Mouse (Mus musculus) ovary, postnatal 36 days (tissue): ENCODE measurements at regions not wholly inside any gene's neighbourhood (a gene's known extent, or its start where the extent isn't known, plus 50 kb on each side); places are given as distances from the start of the nearest gene placed in this dataset.

Experiments
- DNase-seq: peaks from one replicate; pipeline ENCODE4 v3.0.0; 2022; ENCODE audit warnings: low spot score, mixed read lengths

GRCm38 (mm10) chr14:79929451-79929850 is 54.4 kb upstream of the Olfm4 start:
- DNase-seq, result no peak

GRCm38 (mm10) chr14:79927161-79927560 is 56.7 kb upstream of the Olfm4 start:
- DNase-seq, result no peak

GRCm38 (mm10) chr14:79916960-79917848 is 66.7 kb upstream of the Olfm4 start:
- no peak for DNase-seq

- no peak for DNase-seq
Observed at GRCm38 (mm10) chr14:79914966-79915365, 68.9 kb upstream of the Olfm4 start.

- DNase-seq, result no peak
Observed at GRCm38 (mm10) chr14:79913315-79913714, 70.6 kb upstream of the Olfm4 start.

- peak; percentile 38 for DNase-seq
Observed at GRCm38 (mm10) chr14:79912610-79913009, 71.3 kb upstream of the Olfm4 start.

- no peak for DNase-seq
Observed at GRCm38 (mm10) chr14:79907761-79908160, 76.1 kb upstream of the Olfm4 start.

GRCm38 (mm10) chr14:79905574-79905973 is 78.3 kb upstream of the Olfm4 start:
- DNase-seq, result no peak

GRCm38 (mm10) chr14:79902355-79902754 is 81.5 kb upstream of the Olfm4 start:
- no peak for DNase-seq

GRCm38 (mm10) chr14:79898240-79898639 is 85.6 kb upstream of the Olfm4 start:
- no peak for DNase-seq

- no peak for DNase-seq
Observed at GRCm38 (mm10) chr14:79893241-79893640, 90.6 kb upstream of the Olfm4 start.

GRCm38 (mm10) chr14:79890682-79891081 is 93.2 kb upstream of the Olfm4 start:
- no peak for DNase-seq

GRCm38 (mm10) chr14:79890280-79890679 is 93.6 kb upstream of the Olfm4 start:
- DNase-seq, result no peak

- no peak for DNase-seq
Observed at GRCm38 (mm10) chr14:79883487-79883886, 100.4 kb upstream of the Olfm4 start.

- no peak for DNase-seq
Observed at GRCm38 (mm10) chr14:79881726-79882125, 102.2 kb upstream of the Olfm4 start.

GRCm38 (mm10) chr14:79880065-79880755 is 103.7 kb upstream of the Olfm4 start:
- DNase-seq, result no peak

GRCm38 (mm10) chr14:79879333-79880035 is 104.4 kb upstream of the Olfm4 start:
- no peak for DNase-seq

GRCm38 (mm10) chr14:79878285-79879019 is 105.4 kb upstream of the Olfm4 start:
- DNase-seq, result no peak

GRCm38 (mm10) chr14:79873062-79873461 is 102.0 kb upstream of the Pcdh8 start:
- DNase-seq, result no peak

GRCm38 (mm10) chr14:79872430-79872829 is 101.3 kb upstream of the Pcdh8 start:
- DNase-seq, result no peak

GRCm38 (mm10) chr14:79869325-79869724 is 98.2 kb upstream of the Pcdh8 start:
- DNase-seq, result no peak

- DNase-seq, result no peak
Observed at GRCm38 (mm10) chr14:79856245-79856644, 85.1 kb upstream of the Pcdh8 start.
